Comparison of ENCODE assay signal across 31 mouse cellular contexts in genomic region chr19:37022146-37022545, GRCm38 (mm10).
"Had no signal": no experiment of that assay in that cellular context is flagged by ENCODE, and none has a peak within 500 bp of the region (broad histone marks: within the 10 kb centered on the region; RNA-seq: fewer than 3 reads in every experiment).

No protein-coding gene starts in this region.

- DNase-seq: heart, postnatal 14 days; heart, postnatal 36 days; heart, postnatal 4 days; kidney, adult 11 months; kidney, adult 18-20 months; kidney, adult 2 months; kidney, adult 8-10 months; kidney, adult 9 months; kidney, postnatal 10 days; kidney, postnatal 14 days; kidney, postnatal 25 days; kidney, postnatal 36 days; kidney, postnatal 4 days; layer of hippocampus, adult 9-11 months; layer of hippocampus, postnatal 36 days had no signal

- H3K27ac ChIP-seq: heart, embryonic 10.5 days; heart, embryonic 13.5 days; heart, embryonic 15.5 days; hindbrain, embryonic 10.5 days; hindbrain, embryonic 12.5 days; hindbrain, embryonic 13.5 days; hindbrain, embryonic 14.5 days; hindbrain, embryonic 15.5 days; hindbrain, postnatal 0 days; intestine, embryonic 15.5 days; kidney, embryonic 15.5 days; kidney, postnatal 0 days; layer of hippocampus, adult 2 months; left cerebral cortex, adult 2 months had no signal

- H3K9me3 ChIP-seq: heart, embryonic 10.5 days; heart, embryonic 12.5 days; heart, embryonic 15.5 days; hindbrain, embryonic 13.5 days; hindbrain, embryonic 15.5 days; intestine, embryonic 15.5 days; kidney, embryonic 15.5 days had no signal

- H3K9ac ChIP-seq: heart, embryonic 12.5 days; heart, embryonic 13.5 days; heart, embryonic 15.5 days; hindbrain, embryonic 12.5 days; hindbrain, embryonic 13.5 days; hindbrain, embryonic 14.5 days; hindbrain, embryonic 15.5 days; intestine, embryonic 15.5 days; kidney, embryonic 15.5 days had no signal

- H3K4me3 ChIP-seq: heart, embryonic 10.5 days; heart, embryonic 12.5 days; heart, embryonic 13.5 days; heart, embryonic 15.5 days; hindbrain, embryonic 10.5 days; hindbrain, embryonic 12.5 days; hindbrain, embryonic 13.5 days; hindbrain, embryonic 15.5 days; intestine, embryonic 15.5 days; kidney, embryonic 15.5 days; layer of hippocampus, adult 2 months; left cerebral cortex, adult 2 months had no signal

- H3K27me3 ChIP-seq: heart, embryonic 12.5 days; heart, embryonic 13.5 days; heart, embryonic 15.5 days; hindbrain, embryonic 12.5 days; hindbrain, embryonic 13.5 days; hindbrain, embryonic 15.5 days; intestine, embryonic 15.5 days; kidney, embryonic 15.5 days had no signal

- H3K4me2 ChIP-seq: heart, embryonic 11.5 days; heart, embryonic 12.5 days; heart, embryonic 13.5 days; heart, embryonic 15.5 days; hindbrain, embryonic 12.5 days; hindbrain, embryonic 13.5 days; hindbrain, embryonic 14.5 days; hindbrain, embryonic 15.5 days; intestine, embryonic 15.5 days; kidney, embryonic 15.5 days had no signal

- H3K36me3 ChIP-seq: heart, embryonic 10.5 days; heart, embryonic 15.5 days; hindbrain, embryonic 10.5 days; hindbrain, embryonic 12.5 days; intestine, embryonic 15.5 days; kidney, embryonic 15.5 days had no signal
